11 mouse cellular contexts compared by ENCODE assay signal in genomic region chr6:29524034-29524489, GRCm38 (mm10). TPM values are rescaled to one million over a fixed set of nuclear protein-coding genes. Genes with fewer than 3 reads are reported as not detected.
DNase-seq lines count a peak whose midpoint lies in the region; ATAC-seq and TF ChIP-seq lines count a peak whose summit lies in the region.
"Had no signal": no experiment of that assay in that cellular context is flagged by ENCODE, and none has a peak within 500 bp of the region (broad histone marks: within the 10 kb centered on the region; RNA-seq: fewer than 3 reads in every experiment).

No protein-coding gene starts in this region.

- TF ChIP-seq CTCF in bone marrow, adult 2 months (IDR thresholded peaks at IDR 0.05; ENCODE audit: control insufficient read depth, insufficient read depth, low read length): no peak

- intact Hi-C loops in heart, postnatal 10 days (cut with DNase I): no loop called here

- H3K4me1 ChIP-seq in bone marrow, adult 2 months (ENCODE audit: control insufficient read depth, insufficient read depth, low read length): peaks cover 2% of the 10 kb centered on the region

- no peak overlapping the region for H3K4me3 ChIP-seq in bone marrow, adult 2 months (replicated peaks; ENCODE audit: control insufficient read depth, low read depth, low read length)
- H3K4me3 ChIP-seq: heart, embryonic 15.5 days had no signal

- WGBS in bone marrow, adult 2 months: 9% methylated on average over 6 of the region's 6 CpGs

- peak; percentile 74 for DNase-seq in layer of hippocampus, adult 9-11 months
- DNase-seq in layer of hippocampus, postnatal 10 days (ENCODE audit: low spot score in 2 of 2): no peak
- DNase-seq in heart, postnatal 10 days: peak; percentile 73 to 78
- peak; percentile 4 to 82 for DNase-seq in natural killer cell, adult 2 months (ENCODE audit: low spot score in 2 of 2)
- no peak for DNase-seq in adrenal gland, postnatal 36 days

- no peak for ATAC-seq in frontal cortex, adult (ENCODE audit: low TSS enrichment)
- no peak for ATAC-seq in inflammation-experienced regulatory T-cells, adult 6 months

- no peak for TF ChIP-seq POLR2A in bone marrow, adult 2 months (IDR thresholded peaks at IDR 0.05; ENCODE audit: borderline replicate concordance, control insufficient read depth, low read depth, low read length)

- peak overlapping the region; percentile 79 for H3K27ac ChIP-seq in bone marrow, adult 2 months (ENCODE audit: control insufficient read depth, insufficient read depth, low read depth, low read length, poor library complexity)
- H3K27ac ChIP-seq: heart, embryonic 15.5 days had no signal

RNA-seq across cellular contexts. Expression of gene Irf5, which starts 2.4 kb away (rescaled TPM):
- 1 to 10 TPM; 3.1 to 3.4 TPM for total RNA-seq in layer of hippocampus, postnatal 10 days (2021)
- 26.7 and 47.1 TPM in 2 replicates for polyA plus RNA-seq in bone marrow, adult 2 months (2011; ENCODE audit: insufficient read depth, insufficient read length, low replicate concordance, missing spikeins)
- 1 to 10 TPM; 3.4 to 4.7 TPM for total RNA-seq in heart, postnatal 10 days (2021)
- 1 to 10 TPM; 4.4 to 4.9 TPM for total RNA-seq in adrenal gland, postnatal 36 days (2021)
- 10 to 100 TPM; 19.2 to 26.7 (median 20.9) TPM for polyA plus RNA-seq in inflammation-experienced regulatory T-cells, adult 6 months (2017; shearing (Covaris generic))

RNA-seq across cellular contexts. Expression of gene Kcp, which starts 16.3 kb away (rescaled TPM):
- 10 to 100 TPM; 10.0 to 14.4 TPM for total RNA-seq in layer of hippocampus, postnatal 10 days (2021)
- not detected in 2 replicates for polyA plus RNA-seq in bone marrow, adult 2 months (2011; ENCODE audit: insufficient read depth, insufficient read length, low replicate concordance, missing spikeins)
- total RNA-seq in heart, postnatal 10 days (2021): 10 to 100 TPM; 18.9 to 19.9 TPM
- 1 to 10 TPM; 3.5 to 4.6 TPM for total RNA-seq in adrenal gland, postnatal 36 days (2021)
- under 1 TPM in 1 of 3 experiments, not detected in 2; 0.16 TPM for polyA plus RNA-seq in inflammation-experienced regulatory T-cells, adult 6 months (2017; shearing (Covaris generic))

RNA-seq across cellular contexts. Expression of gene Atp6v1fnb, which starts 52.8 kb away (rescaled TPM):
- total RNA-seq in layer of hippocampus, postnatal 10 days (2021): not detected
- polyA plus RNA-seq in bone marrow, adult 2 months (2011; ENCODE audit: insufficient read depth, insufficient read length, low replicate concordance, missing spikeins): not detected in 2 replicates
- not detected for total RNA-seq in heart, postnatal 10 days (2021)
- total RNA-seq in adrenal gland, postnatal 36 days (2021): under 1 TPM in 1 of 2 experiments, not detected in 1; 0.43 TPM
- not detected for polyA plus RNA-seq in inflammation-experienced regulatory T-cells, adult 6 months (2017; shearing (Covaris generic))
- total RNA-seq: MEL had no signal
- polyA plus RNA-seq: embryonic facial prominence, embryonic 11.5 days; heart, embryonic 15.5 days had no signal

RNA-seq across cellular contexts. Expression of gene Atp6v1f, which starts 56.5 kb away (rescaled TPM):
- total RNA-seq in layer of hippocampus, postnatal 10 days (2021): 100 to 1,000 TPM; 221 to 225 TPM
- 123 and 143 TPM in 2 replicates for polyA plus RNA-seq in bone marrow, adult 2 months (2011; ENCODE audit: insufficient read depth, insufficient read length, low replicate concordance, missing spikeins)
- total RNA-seq in heart, postnatal 10 days (2021): 100 to 1,000 TPM; 118 to 124 TPM
- 100 to 1,000 TPM; 205 to 224 TPM for total RNA-seq in adrenal gland, postnatal 36 days (2021)
- polyA plus RNA-seq in inflammation-experienced regulatory T-cells, adult 6 months (2017; shearing (Covaris generic)): 100 to 1,000 TPM; 332 to 391 (median 358) TPM

Comparison
In these comparisons a context has a peak if more than half of its experiments do, and no peak if none do; other contexts are left out.
1. DNase-seq: peak in layer of hippocampus, adult 9-11 months (single experiment), heart, postnatal 10 days (2 of 2) and natural killer cell, adult 2 months (2 of 2); none in layer of hippocampus, postnatal 10 days (0 of 2) and adrenal gland, postnatal 36 days (0 of 2).